Mouse (Mus musculus): ENCODE results near the gene C1qtnf4. TPM values are rescaled to one million over a fixed set of nuclear protein-coding genes. Genes with fewer than 3 reads are reported as not detected.
A peak's percentile ranks its signal among the peaks of the same experiment; 100 is the strongest.

The C1qtnf4 gene
- polyA plus RNA-seq (2015; fragmentation: Nextera tagmentation; extraction: Ambion mirVana): 9.0 and 9.4 TPM in 2 replicates

- Histone ChIP-seq H3K4me3 (peak within 1 kb of the TSS; percentile 62), H3K9me3 (replicated peaks) (no peaks in the 10 kb centered on the region), H3K27ac (peak within 1 kb of the TSS; percentile 77), H3K4me2 (peak within 1 kb of the TSS; percentile 90), H3K27me3 (peaks cover 54% of the 10 kb centered on the region), H3K9ac (peak within 1 kb of the TSS; percentile 89), H3K36me3 (ENCODE audit: poor library complexity, severe bottlenecking) (no peaks in the 10 kb centered on the region), H3K4me1 (peaks cover 51% of the 10 kb centered on the region)
- under 1% methylated on average over 45 of the region's 45 CpGs for WGBS
- peak; percentile 84 for ATAC-seq
Measured at GRCm38 (mm10) chr2:90885218-90886041, at the start of gene C1qtnf4. TSS of gene C1qtnf4 (plus strand) at chr2:90885860.

DNA sequence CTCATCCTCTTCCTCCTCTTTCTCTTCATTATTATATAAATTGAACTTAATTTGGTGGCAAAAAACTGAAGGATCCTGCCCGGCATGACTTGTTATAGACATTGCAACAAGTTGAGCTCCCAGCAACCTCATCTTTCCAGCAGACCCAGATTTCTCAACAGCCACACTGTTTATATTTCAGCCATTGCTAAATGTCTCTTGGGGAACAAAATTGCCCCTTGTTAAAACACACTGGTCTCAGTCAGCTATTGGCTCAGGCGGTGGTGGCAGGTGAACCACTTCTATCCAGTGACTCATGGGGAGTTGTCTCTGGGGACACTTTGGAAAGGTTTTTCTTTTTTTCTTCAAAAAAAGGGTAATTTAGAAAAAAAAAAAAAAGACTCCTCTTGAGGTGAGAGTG lies 47.0 kb upstream of the C1qtnf4 start:
- WGBS: 89% methylated on average over 2 of the region's 2 CpGs
- Histone ChIP-seq H3K9ac (no peak overlapping the region), H3K27ac (no peak overlapping the region), H3K36me3 (ENCODE audit: poor library complexity, severe bottlenecking) (no peaks in the 10 kb centered on the region), H3K4me3 (no peak overlapping the region), H3K27me3 (no peaks in the 10 kb centered on the region), H3K4me2 (no peak overlapping the region), H3K9me3 (replicated peaks) (no peaks in the 10 kb centered on the region), H3K4me1 (no peaks in the 10 kb centered on the region)
- no peak for ATAC-seq

- Histone ChIP-seq H3K27ac (no peak overlapping the region), H3K9me3 (replicated peaks) (no peaks in the 10 kb centered on the region), H3K36me3 (ENCODE audit: poor library complexity, severe bottlenecking) (no peaks in the 10 kb centered on the region), H3K4me1 (peaks cover 15% of the 10 kb centered on the region), H3K4me2 (no peak overlapping the region), H3K27me3 (no peaks in the 10 kb centered on the region), H3K4me3 (no peak overlapping the region), H3K9ac (no peak overlapping the region)
- ATAC-seq: no peak
- 72% methylated on average over 1 of the region's 1 CpGs for WGBS
Measured at GRCm38 (mm10) chr2:90843666-90844065, 42.0 kb upstream of the C1qtnf4 start.

GRCm38 (mm10) chr2:90844262-90844661 lies 41.4 kb upstream of the C1qtnf4 start:
- WGBS: 81% methylated on average over 5 of the region's 5 CpGs
- Histone ChIP-seq H3K27me3 (no peaks in the 10 kb centered on the region), H3K9me3 (replicated peaks) (no peaks in the 10 kb centered on the region), H3K9ac (no peak overlapping the region), H3K4me1 (peaks cover 21% of the 10 kb centered on the region), H3K4me3 (no peak overlapping the region), H3K27ac (no peak overlapping the region), H3K36me3 (ENCODE audit: poor library complexity, severe bottlenecking) (no peaks in the 10 kb centered on the region), H3K4me2 (no peak overlapping the region)
- no peak for ATAC-seq

- H3K9me3 ChIP-seq (replicated peaks): no peaks in the 10 kb centered on the region
- no peaks in the 10 kb centered on the region for H3K27me3 ChIP-seq
- 85% methylated on average over 5 of the region's 5 CpGs for WGBS
- H3K4me2 ChIP-seq: no peak overlapping the region
- ATAC-seq: no peak
- H3K4me1 ChIP-seq: peaks cover 25% of the 10 kb centered on the region
- no peak overlapping the region for H3K4me3 ChIP-seq
- no peak overlapping the region for H3K27ac ChIP-seq
- H3K36me3 ChIP-seq (ENCODE audit: poor library complexity, severe bottlenecking): peaks cover 6% of the 10 kb centered on the region
- no peak overlapping the region for H3K9ac ChIP-seq
Measured at GRCm38 (mm10) chr2:90845234-90845633, 40.4 kb upstream of the C1qtnf4 start.

GRCm38 (mm10) chr2:90846171-90846570 lies 39.5 kb upstream of the C1qtnf4 start:
- Histone ChIP-seq H3K36me3 (ENCODE audit: poor library complexity, severe bottlenecking) (peaks cover 15% of the 10 kb centered on the region), H3K4me1 (peaks cover 25% of the 10 kb centered on the region), H3K4me3 (peak overlapping the region; percentile 83), H3K4me2 (peak overlapping the region; percentile 66), H3K9ac (peak overlapping the region; percentile 89), H3K27ac (peak overlapping the region; percentile 59; the same call in 1 of the 2 replicates), H3K9me3 (replicated peaks) (no peaks in the 10 kb centered on the region), H3K27me3 (no peaks in the 10 kb centered on the region)
- 54% methylated on average over 6 of the region's 6 CpGs for WGBS
- no peak for ATAC-seq

DNA sequence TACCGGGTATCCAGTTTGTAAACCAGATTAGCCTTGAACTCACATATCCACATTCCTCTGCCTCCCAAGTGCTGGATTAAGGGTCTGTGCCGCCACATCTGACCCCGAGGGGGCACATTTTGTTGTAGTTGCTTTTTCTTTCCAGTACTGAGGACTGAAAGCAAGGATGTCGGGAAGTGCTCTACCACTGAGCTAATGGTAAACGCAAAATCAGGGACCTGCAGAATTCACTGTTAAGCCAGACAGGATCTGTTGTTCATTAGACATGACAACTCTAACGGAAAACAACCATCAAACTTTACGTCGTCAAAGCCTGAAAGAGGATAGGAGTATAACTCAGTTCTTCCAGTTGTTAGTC lies 39.1 kb upstream of the C1qtnf4 start:
- Histone ChIP-seq H3K9me3 (replicated peaks) (no peaks in the 10 kb centered on the region), H3K36me3 (ENCODE audit: poor library complexity, severe bottlenecking) (peaks cover 19% of the 10 kb centered on the region), H3K4me3 (peak overlapping the region; percentile 83), H3K9ac (peak overlapping the region; percentile 89), H3K27me3 (no peaks in the 10 kb centered on the region), H3K4me2 (peak overlapping the region; percentile 66), H3K4me1 (peaks cover 25% of the 10 kb centered on the region), H3K27ac (peak overlapping the region; percentile 59)
- peak; percentile 54; the same call in 1 of the 2 replicates for ATAC-seq
- WGBS: 2% methylated on average over 8 of the region's 8 CpGs

- H3K9me3 ChIP-seq (replicated peaks): no peaks in the 10 kb centered on the region
- H3K4me1 ChIP-seq: peaks cover 25% of the 10 kb centered on the region
- H3K27ac ChIP-seq: peak within 1 kb of the TSS; percentile 87
- WGBS: under 1% methylated on average over 57 of the region's 67 CpGs
- H3K27me3 ChIP-seq: no peaks in the 10 kb centered on the region
- peak within 1 kb of the TSS; percentile 66 for H3K4me2 ChIP-seq
- peak within 1 kb of the TSS; percentile 83 for H3K4me3 ChIP-seq
- peak; percentile 96 for ATAC-seq
- H3K9ac ChIP-seq: peak within 1 kb of the TSS; percentile 89
- H3K36me3 ChIP-seq (ENCODE audit: poor library complexity, severe bottlenecking): peaks cover 24% of the 10 kb centered on the region
Measured at GRCm38 (mm10) chr2:90846955-90847680, 38.5 kb upstream of the C1qtnf4 start, which contains the start of gene Mtch2. TSS of gene Mtch2 (plus strand) at chr2:90847155.

DNA sequence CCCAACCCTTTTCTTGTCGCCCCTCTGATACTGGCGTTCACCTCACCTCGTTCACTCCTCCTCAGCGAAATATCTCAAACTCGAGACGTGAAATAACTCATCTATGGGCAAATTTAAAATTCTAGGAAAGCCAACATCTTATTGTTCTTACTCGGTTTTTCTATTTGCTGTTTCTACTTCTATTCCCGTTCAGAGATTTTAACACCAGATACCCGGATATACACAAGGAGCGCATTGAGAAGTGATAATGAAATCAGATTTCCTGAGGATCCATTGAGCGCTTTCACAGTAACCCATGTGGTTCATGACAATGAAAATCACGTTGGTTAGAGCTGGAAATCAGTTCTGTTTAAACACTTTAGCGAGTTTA lies 38.0 kb upstream of the C1qtnf4 start:
- peak overlapping the region; percentile 87 for H3K27ac ChIP-seq
- H3K4me2 ChIP-seq: peak overlapping the region; percentile 66
- H3K27me3 ChIP-seq: no peaks in the 10 kb centered on the region
- H3K4me3 ChIP-seq: peak overlapping the region; percentile 83
- H3K9me3 ChIP-seq (replicated peaks): no peaks in the 10 kb centered on the region
- under 1% methylated on average over 13 of the region's 13 CpGs for WGBS
- H3K4me1 ChIP-seq: peaks cover 25% of the 10 kb centered on the region
- peak overlapping the region; percentile 89 for H3K9ac ChIP-seq
- H3K36me3 ChIP-seq (ENCODE audit: poor library complexity, severe bottlenecking): peaks cover 29% of the 10 kb centered on the region
- ATAC-seq: no peak

DNA sequence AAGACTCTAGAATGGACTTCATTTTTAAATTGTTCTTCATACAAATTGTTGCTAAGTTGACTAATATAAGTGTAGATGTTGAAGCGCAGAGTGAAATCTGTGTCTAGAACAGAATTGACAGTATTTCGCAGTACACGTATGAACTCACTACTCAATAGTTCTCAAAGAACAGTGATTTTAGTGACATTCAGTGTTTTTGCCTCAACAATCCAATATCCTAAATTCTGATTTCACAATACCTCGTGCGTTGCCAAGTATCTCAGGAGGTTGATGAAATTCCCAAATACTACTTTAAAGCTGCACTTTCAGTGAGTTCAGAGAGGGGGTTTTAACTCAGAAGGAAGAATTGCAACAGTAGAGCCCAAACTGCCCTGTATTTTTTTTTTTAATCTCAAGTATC lies 37.3 kb upstream of the C1qtnf4 start:
- Histone ChIP-seq H3K9ac (0 out of 2 replicates have a peak overlapping the region, but pooled peaks have one; percentile 89), H3K27me3 (no peaks in the 10 kb centered on the region), H3K4me2 (peak overlapping the region; percentile 66), H3K4me3 (peak overlapping the region; percentile 83), H3K36me3 (ENCODE audit: poor library complexity, severe bottlenecking) (peaks cover 36% of the 10 kb centered on the region), H3K9me3 (replicated peaks) (no peaks in the 10 kb centered on the region), H3K27ac (no peak overlapping the region), H3K4me1 (peaks cover 25% of the 10 kb centered on the region)
- 90% methylated on average over 5 of the region's 5 CpGs for WGBS
- no peak for ATAC-seq

GRCm38 (mm10) chr2:90850401-90850800 lies 35.3 kb upstream of the C1qtnf4 start:
- WGBS: 100% methylated on average over 1 of the region's 1 CpGs

GRCm38 (mm10) chr2:90861486-90861885 lies 24.2 kb upstream of the C1qtnf4 start:
- Histone ChIP-seq H3K27me3 (no peaks in the 10 kb centered on the region), H3K36me3 (ENCODE audit: poor library complexity, severe bottlenecking) (peaks cover 91% of the 10 kb centered on the region)
- 97% methylated on average over 2 of the region's 2 CpGs for WGBS

More at GRCm38 (mm10) chr2:90850401-90850800, 35.3 kb upstream of the C1qtnf4 start:
- H3K9ac ChIP-seq: no peak overlapping the region
- H3K27me3 ChIP-seq: no peaks in the 10 kb centered on the region
- H3K27ac ChIP-seq: no peak overlapping the region
- H3K4me3 ChIP-seq: no peak overlapping the region
- H3K4me1 ChIP-seq: peaks cover 25% of the 10 kb centered on the region
- ATAC-seq: no peak
- no peak overlapping the region for H3K4me2 ChIP-seq
- peaks cover 53% of the 10 kb centered on the region for H3K36me3 ChIP-seq (ENCODE audit: poor library complexity, severe bottlenecking)
- no peaks in the 10 kb centered on the region for H3K9me3 ChIP-seq (replicated peaks)

More at GRCm38 (mm10) chr2:90861486-90861885, 24.2 kb upstream of the C1qtnf4 start:
- no peak overlapping the region for H3K9ac ChIP-seq
- H3K27ac ChIP-seq: no peak overlapping the region
- H3K4me1 ChIP-seq: no peaks in the 10 kb centered on the region
- ATAC-seq: no peak
- no peaks in the 10 kb centered on the region for H3K9me3 ChIP-seq (replicated peaks)
- no peak overlapping the region for H3K4me3 ChIP-seq
- no peak overlapping the region for H3K4me2 ChIP-seq
